Mouse (Mus musculus) ES-Bruce4 (cell line): ENCODE measurements around the gene Klra9. TPM values are rescaled to one million over a fixed set of nuclear protein-coding genes. Genes with fewer than 3 reads are reported as not detected.
"Not testable (repeated sequence)": the region's sequence is repeated elsewhere in the genome, so short reads cannot be mapped to it uniquely, and the experiment has no call there.

ENCODE experiments used
- H3K27ac ChIP-seq: 2 replicates; pipeline ENCODE4 v1.5.1; 2012; ENCODE audit warnings: low read length, inconsistent platforms; ENCODE audit not compliant: insufficient read depth
- H3K27me3 ChIP-seq: 2 replicates; pipeline ENCODE4 v1.6.1; 2012; ENCODE audit warnings: mild to moderate bottlenecking, low read length, inconsistent platforms; ENCODE audit not compliant: control insufficient read depth, poor library complexity, insufficient read depth, severe bottlenecking
- H3K36me3 ChIP-seq: 2 replicates; pipeline ENCODE4 v1.6.1; 2012; ENCODE audit warnings: inconsistent platforms, mild to moderate bottlenecking, low read length, moderate library complexity; ENCODE audit not compliant: control insufficient read depth, poor library complexity, insufficient read depth, severe bottlenecking
- H3K4me1 ChIP-seq: one replicate; pipeline ENCODE4 v1.8.1; 2011; ENCODE audit warnings: low read length; ENCODE audit not compliant: control insufficient read depth, insufficient read depth
- H3K4me3 ChIP-seq: 2 replicates; pipeline ENCODE4 v1.5.1; 2011; ENCODE audit warnings: low read depth, mild to moderate bottlenecking, low read length
- H3K9ac ChIP-seq: 2 replicates; pipeline ENCODE4 v1.6.1; 2012; ENCODE audit warnings: low read depth, mild to moderate bottlenecking, inconsistent platforms; ENCODE audit not compliant: poor library complexity, severe bottlenecking
- H3K9me3 ChIP-seq: replicated peaks from 2 replicates; pipeline ENCODE4 v1.6.1; 2012; ENCODE audit warnings: mild to moderate bottlenecking, low read length, inconsistent platforms; ENCODE audit not compliant: control insufficient read depth, poor library complexity, insufficient read depth, severe bottlenecking
- CTCF ChIP-seq: IDR thresholded peaks from one replicate; pipeline ENCODE4 v1.8.1; 2011; ENCODE audit warnings: low read depth, low read length
- EP300 ChIP-seq: IDR thresholded peaks from 2 replicates; pipeline ENCODE4 v1.6.1; 2011; ENCODE audit warnings: low read depth, low read length; ENCODE audit not compliant: insufficient read depth
- POLR2A ChIP-seq: IDR thresholded peaks from one replicate; pipeline ENCODE4 v1.8.1; 2011; ENCODE audit warnings: low read length; ENCODE audit not compliant: insufficient read depth
- polyA plus RNA-seq: library from polyadenylated mRNA; stranded (reverse); fragments of >200 nt; gene quantifications from 2 replicates; pipeline ENCODE4 v1.2.4, GENCODE M21; 2011; ENCODE audit warnings: low read depth; ENCODE audit not compliant: missing spikeins, insufficient read depth, insufficient read length

Klra9 gene
- polyA plus RNA-seq = not detected in 2 replicates

GRCm38 (mm10) chr6:130193012-130193411 is at the start of gene Klra9:
Klra9 (minus strand) TSS chr6:130193112.
- not testable (repeated sequence) for H3K27ac ChIP-seq, H3K9me3 ChIP-seq, H3K27me3 ChIP-seq, H3K9ac ChIP-seq, H3K4me1 ChIP-seq, H3K4me3 ChIP-seq, H3K36me3 ChIP-seq

DNA sequence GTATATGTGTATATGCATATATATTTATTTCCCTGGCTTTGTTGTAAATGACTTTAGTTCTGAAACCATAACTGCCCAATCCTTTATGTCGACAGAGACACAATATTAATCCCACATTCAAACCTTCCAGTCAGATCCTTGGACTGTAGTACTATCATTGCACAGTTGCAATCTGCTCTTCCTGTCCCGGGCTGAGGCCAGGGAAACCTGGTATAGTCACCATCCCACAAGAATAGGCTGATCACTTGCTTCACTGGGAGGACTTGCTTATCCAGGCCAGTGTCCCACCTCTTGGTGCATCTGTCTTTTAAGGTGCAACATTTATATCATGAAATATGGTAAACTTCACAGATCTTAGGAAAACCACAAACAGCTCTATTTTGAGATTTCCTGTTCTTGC is 44.6 kb upstream of the Klra9 start:
- H3K27ac ChIP-seq = no peak overlapping the region
- no peak for TF ChIP-seq EP300
- no peak for TF ChIP-seq CTCF
- no peak for TF ChIP-seq POLR2A

DNA sequence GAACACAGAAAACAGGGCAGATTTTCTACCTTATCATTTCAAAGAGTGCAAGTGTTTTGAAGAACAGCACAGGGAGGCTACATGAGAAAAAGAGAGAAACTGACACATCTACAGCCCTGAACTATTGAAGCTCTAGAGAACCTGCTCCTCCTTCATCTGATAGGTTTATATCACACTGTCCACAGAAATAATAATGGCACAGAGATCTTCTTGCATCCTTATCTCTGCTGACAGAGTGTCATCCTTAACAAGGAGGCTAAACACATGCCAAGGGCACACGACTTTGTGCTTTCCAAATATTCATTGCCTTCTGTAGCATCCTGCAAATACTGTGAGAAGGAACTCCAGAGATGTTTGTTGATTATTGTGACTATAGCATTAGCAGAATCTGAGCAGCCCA is 43.7 kb upstream of the Klra9 start:
- TF ChIP-seq CTCF = no peak
- TF ChIP-seq POLR2A = no peak
- TF ChIP-seq EP300 = no peak
- Histone ChIP-seq H3K4me3 (no peak overlapping the region), H3K36me3 (no peaks in the 10 kb centered on the region), H3K27me3 (no peaks in the 10 kb centered on the region), H3K9ac (no peak overlapping the region), H3K4me1 (no peaks in the 10 kb centered on the region), H3K9me3 (no peaks in the 10 kb centered on the region), H3K27ac (no peak overlapping the region)

More for the DNA sequence above, 44.6 kb upstream of the Klra9 start:
- Histone ChIP-seq H3K27me3 (no peaks in the 10 kb centered on the region), H3K4me3 (no peak overlapping the region), H3K36me3 (no peaks in the 10 kb centered on the region), H3K9ac (no peak overlapping the region), H3K4me1 (no peaks in the 10 kb centered on the region), H3K9me3 (no peaks in the 10 kb centered on the region)

DNA sequence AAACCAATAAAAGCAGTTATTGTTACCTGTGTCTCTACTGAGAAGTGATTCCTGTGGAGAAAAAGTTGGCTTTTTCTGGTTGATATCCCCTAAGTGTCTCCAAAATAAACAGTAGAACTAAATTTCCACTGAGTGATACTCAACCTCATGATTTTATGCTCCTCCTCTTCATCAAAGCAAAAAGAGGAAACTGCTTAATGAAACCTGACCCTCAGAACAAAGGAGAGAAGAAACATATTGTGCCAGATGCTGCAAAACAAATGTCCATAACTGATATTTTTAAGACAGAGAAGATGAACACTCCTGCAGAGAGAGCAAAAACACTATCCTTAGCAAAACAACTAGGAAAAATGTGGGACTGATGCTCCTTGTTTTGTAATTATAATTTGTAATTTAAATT is 40.3 kb upstream of the Klra9 start, which contains the start of gene Klra7:
Gene Klra7, minus strand, starts transcription at position 101 of the 400 bp plus-strand sequence.
- no peaks in the 10 kb centered on the region for H3K9me3 ChIP-seq
- H3K27ac ChIP-seq = no peak within 1 kb of the TSS
- H3K36me3 ChIP-seq = no peaks in the 10 kb centered on the region
- no peak within 1 kb of the TSS for H3K9ac ChIP-seq
- TF ChIP-seq CTCF (no peak), EP300 (no peak), POLR2A (no peak)
- H3K4me1 ChIP-seq = no peaks in the 10 kb centered on the region
- no peak within 1 kb of the TSS for H3K4me3 ChIP-seq
- H3K27me3 ChIP-seq = no peaks in the 10 kb centered on the region

DNA sequence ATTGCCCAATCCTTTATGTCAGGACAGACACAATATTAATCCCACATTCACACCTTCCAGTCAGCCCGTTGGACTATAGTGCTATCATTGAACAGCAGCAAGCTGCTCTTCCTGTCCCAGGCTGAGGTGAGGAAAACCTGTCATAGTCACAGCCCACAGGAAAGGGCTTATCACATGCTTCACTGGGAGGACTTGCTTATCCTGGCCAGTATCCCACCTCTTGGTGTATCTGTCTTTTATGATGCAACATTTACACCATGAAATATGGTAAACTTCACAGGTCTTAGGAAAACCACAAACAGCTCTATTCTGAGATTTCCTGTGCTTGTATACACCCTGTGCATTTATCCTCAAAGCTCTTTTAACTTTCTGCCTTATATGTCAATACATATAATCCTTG is 4.5 kb upstream of the Klra9 start:
- not testable (repeated sequence) for H3K4me3 ChIP-seq, H3K27me3 ChIP-seq, H3K9me3 ChIP-seq, H3K27ac ChIP-seq, H3K4me1 ChIP-seq, H3K9ac ChIP-seq, H3K36me3 ChIP-seq

GRCm38 (mm10) chr6:130129798-130130197 is 63.1 kb downstream of the Klra9 start, which contains the start of gene Klra8:
Klra8 (minus strand) TSS chr6:130129898.
- not testable (repeated sequence) for H3K9me3 ChIP-seq, H3K4me1 ChIP-seq, H3K4me3 ChIP-seq, H3K36me3 ChIP-seq, H3K9ac ChIP-seq, H3K27me3 ChIP-seq, H3K27ac ChIP-seq

Other genes with a start within 250 kb of the Klra9 start
- gene Klra6, start 166.2 kb downstream of the Klra9 start, polyA plus RNA-seq = not detected in 2 replicates
- not detected in 2 replicates for gene Klra4, start 125.8 kb downstream of the Klra9 start, polyA plus RNA-seq
- gene Klra8, start 63.2 kb downstream of the Klra9 start, polyA plus RNA-seq = not detected in 2 replicates
- gene Klra7, start 40.2 kb upstream of the Klra9 start, polyA plus RNA-seq = not detected in 2 replicates
- gene Klra10, start 88.8 kb upstream of the Klra9 start, polyA plus RNA-seq = not detected in 2 replicates
- not detected in 2 replicates for gene Klra3, start 144.5 kb upstream of the Klra9 start, polyA plus RNA-seq
- not detected in 2 replicates for gene Klra1, start 193.8 kb upstream of the Klra9 start, polyA plus RNA-seq